ENCODE assay signal across 16 mouse cellular contexts in the genomic region with DNA sequence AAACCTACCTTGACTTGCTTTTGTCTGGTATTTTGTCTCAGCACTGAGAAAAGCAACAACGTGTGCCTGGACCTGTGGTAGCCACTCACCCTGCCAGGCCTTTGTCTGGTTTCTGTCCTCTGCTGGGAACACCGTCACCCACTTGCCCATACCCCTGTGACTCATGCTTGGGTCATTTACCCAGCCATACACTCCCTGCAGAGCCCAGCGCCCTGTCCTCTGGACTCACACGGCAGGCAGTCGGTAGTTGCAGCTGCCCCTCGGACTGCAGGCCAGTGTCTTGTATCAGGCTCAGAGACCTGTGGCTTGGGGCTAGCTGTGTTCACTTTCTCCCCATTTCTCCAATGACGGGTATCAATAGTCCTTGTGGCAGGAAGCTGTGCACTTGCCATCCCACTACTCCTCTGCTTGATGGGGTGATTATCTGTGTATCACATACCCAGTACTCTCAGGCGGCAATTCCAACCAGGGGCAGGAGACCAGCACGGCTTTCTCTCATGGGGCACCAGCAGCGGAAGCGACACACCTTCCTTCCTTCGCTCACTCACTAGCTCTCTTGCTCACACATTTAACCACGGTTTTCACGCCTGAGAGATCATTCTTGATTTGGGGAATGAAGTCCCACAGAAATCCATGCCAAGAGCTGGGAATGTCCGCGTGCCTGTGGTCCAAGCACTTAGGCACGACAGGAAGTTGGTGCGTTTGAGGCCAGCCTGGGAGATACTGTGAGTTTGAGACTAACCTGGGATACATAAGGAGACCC.
A peak's percentile ranks its signal among the peaks of the same experiment; 100 is the strongest.
DNase-seq lines count a peak whose midpoint lies in the region; TF ChIP-seq lines count a peak whose summit lies in the region.
"Had no signal": no experiment of that assay in that cellular context is flagged by ENCODE, and none has a peak within 500 bp of the region (broad histone marks: within the 10 kb centered on the region; RNA-seq: fewer than 3 reads in every experiment).

No protein-coding gene starts in this region.

- H3K4me3 ChIP-seq in C2C12 (ENCODE audit: insufficient read depth, poor library complexity, severe bottlenecking) (no peak overlapping the region), myocyte (no peak overlapping the region)
- H3K4me3 ChIP-seq in heart, embryonic 10.5 days, result no peak overlapping the region
- H3K4me3 ChIP-seq: embryonic facial prominence, embryonic 13.5 days; forebrain, embryonic 12.5 days; heart, embryonic 12.5 days; hindbrain, embryonic 10.5 days had no signal

- WGBS in heart, embryonic 10.5 days, result 76% methylated on average over 18 of the region's 18 CpGs

- no peaks in the 10 kb centered on the region for H3K9me3 ChIP-seq in heart, embryonic 10.5 days
- H3K9me3 ChIP-seq: embryonic facial prominence, embryonic 13.5 days; heart, embryonic 12.5 days; hindbrain, embryonic 10.5 days had no signal

- H3K27me3 ChIP-seq in C2C12 (ENCODE audit: control insufficient read depth, insufficient read depth, insufficient read length) (no peaks in the 10 kb centered on the region), myocyte (ENCODE audit: control insufficient read depth, insufficient read depth, insufficient read length) (no peaks in the 10 kb centered on the region)
- peaks cover 51% of the 10 kb centered on the region for H3K27me3 ChIP-seq in heart, embryonic 10.5 days (ENCODE audit: insufficient read depth, poor library complexity, severe bottlenecking)
- H3K27me3 ChIP-seq: embryonic facial prominence, embryonic 13.5 days had no signal

- no peak overlapping the region for H3K27ac ChIP-seq in heart, embryonic 10.5 days
- H3K27ac ChIP-seq: embryonic facial prominence, embryonic 13.5 days; forebrain, embryonic 12.5 days; hindbrain, embryonic 10.5 days; hindbrain, embryonic 14.5 days had no signal

- H3K79me3 ChIP-seq in C2C12 (ENCODE audit: low read depth), result no peaks in the 10 kb centered on the region

- H3K79me2 ChIP-seq in C2C12 (ENCODE audit: control insufficient read depth, insufficient read depth), result no peaks in the 10 kb centered on the region
- no peaks in the 10 kb centered on the region for H3K79me2 ChIP-seq in myocyte (ENCODE audit: control insufficient read depth, insufficient read depth)

- peak; percentile 8 for DNase-seq in kidney, adult 18-20 months
- no peak for DNase-seq in kidney, postnatal 25 days
- peak; percentile 85 for DNase-seq in 3134 (ENCODE audit: extremely low read depth, insufficient read length, low spot score)
- DNase-seq in lung, adult 18-20 months, result no peak
- no peak for DNase-seq in heart, embryonic 10.5 days (ENCODE audit: low spot score)
- DNase-seq: cerebellum, adult 11-12 months; cerebellum, adult 9-10 months; cerebellum, postnatal 25 days; heart, adult 18-20 months had no signal

- peak overlapping the region; percentile 31 for H3K4me2 ChIP-seq in myocyte (ENCODE audit: low read depth)
- H3K4me2 ChIP-seq: embryonic facial prominence, embryonic 13.5 days; forebrain, embryonic 12.5 days; heart, embryonic 12.5 days; hindbrain, embryonic 14.5 days had no signal

- H3K36me3 ChIP-seq in C2C12 (ENCODE audit: control insufficient read depth, insufficient read depth) (no peaks in the 10 kb centered on the region), myocyte (ENCODE audit: control insufficient read depth, insufficient read depth) (no peaks in the 10 kb centered on the region)
- H3K36me3 ChIP-seq in heart, embryonic 10.5 days, result no peaks in the 10 kb centered on the region
- H3K36me3 ChIP-seq: embryonic facial prominence, embryonic 13.5 days; forebrain, embryonic 12.5 days; heart, embryonic 12.5 days; hindbrain, embryonic 10.5 days had no signal

- TF ChIP-seq POLR2A in myocyte (IDR thresholded peaks at IDR 0.05; ENCODE audit: insufficient read length, low read depth), result no peak

- peaks cover 5% of the 10 kb centered on the region; the same call in 1 of the 2 replicates for H3K4me1 ChIP-seq in heart, embryonic 10.5 days
- H3K4me1 ChIP-seq: embryonic facial prominence, embryonic 13.5 days; heart, embryonic 12.5 days had no signal

- TF ChIP-seq CTCF in C2C12 (IDR thresholded peaks at IDR 0.05; ENCODE audit: control insufficient read depth, insufficient read depth, insufficient read length), result no peak

- H3ac ChIP-seq in C2C12 (ENCODE audit: control insufficient read depth, insufficient read length, low read depth), result no peak overlapping the region
- no peak overlapping the region for H3ac ChIP-seq in myocyte (ENCODE audit: control insufficient read depth, insufficient read length)

TF ChIP-seq in C2C12, 6 proteins besides CTCF, POLR2A, EP300 and RAD21:
- no peak for TF ChIP-seq CEBPB (IDR thresholded peaks at IDR 0.05; ENCODE audit: low read depth)
- peak; percentile 24 for TF ChIP-seq MAX (IDR thresholded peaks at IDR 0.05)
- TF ChIP-seq FOSL1 (IDR thresholded peaks at IDR 0.05; ENCODE audit: insufficient read depth, low read length, poor library complexity, severe bottlenecking), result peak; percentile 78
- no peak for TF ChIP-seq USF1 (IDR thresholded peaks at IDR 0.05; ENCODE audit: low read depth)
- peak; percentile 60 for TF ChIP-seq MYOD1 (IDR thresholded peaks at IDR 0.05; ENCODE audit: control insufficient read depth, insufficient read length, low read depth)
- no peak for TF ChIP-seq MYOG (IDR thresholded peaks at IDR 0.05; ENCODE audit: control insufficient read depth, extremely low read depth, insufficient read length)

TF ChIP-seq in myocyte, 11 proteins besides CTCF, POLR2A, EP300 and RAD21:
- TF ChIP-seq USF1 (IDR thresholded peaks at IDR 0.05; ENCODE audit: low read depth), result no peak
- TF ChIP-seq MYOG (IDR thresholded peaks at IDR 0.05; ENCODE audit: control insufficient read depth in 1 of 3, insufficient read depth in 1 of 3, insufficient read length in 2 of 3, low read depth in 2 of 3), result peak in 2 of 3 experiments; percentile 40 to 68
- peak in 2 of 3 experiments; percentile 45 to 74 for TF ChIP-seq MYOD1 (IDR thresholded peaks at IDR 0.05; ENCODE audit: control insufficient read depth in 1 of 3, insufficient read length in 2 of 3, low read depth in 2 of 3)
- no peak for TF ChIP-seq SRF (IDR thresholded peaks at IDR 0.05; ENCODE audit: control insufficient read depth, insufficient read length, low read depth)
- no peak for TF ChIP-seq E2F4 (IDR thresholded peaks at IDR 0.05; ENCODE audit: insufficient read depth)

Comparison
In these comparisons a context has a peak if more than half of its experiments do, and no peak if none do; other contexts are left out.
1. DNase-seq: peak in kidney, adult 18-20 months (single experiment) and 3134 (single experiment); none in kidney, postnatal 25 days (0 of 2), lung, adult 18-20 months (0 of 2) and heart, embryonic 10.5 days (single experiment).